Comparison of ENCODE assay signal across 15 mouse cellular contexts in genomic region chr16:90619565-90620311, GRCm38 (mm10).
DNase-seq lines count a peak whose midpoint lies in the region; ATAC-seq and TF ChIP-seq lines count a peak whose summit lies in the region.
"Had no signal": no experiment of that assay in that cellular context is flagged by ENCODE, and none has a peak within 500 bp of the region (broad histone marks: within the 10 kb centered on the region; RNA-seq: fewer than 3 reads in every experiment).

No protein-coding gene starts in this region.

- H3K36me3 ChIP-seq in limb, embryonic 10.5 days, result no peaks in the 10 kb centered on the region
- H3K36me3 ChIP-seq: forebrain, embryonic 12.5 days had no signal

- H3K9me3 ChIP-seq in limb, embryonic 10.5 days (replicated peaks), result no peaks in the 10 kb centered on the region
- H3K9me3 ChIP-seq: forebrain, embryonic 12.5 days had no signal

- no peak for ATAC-seq in inflammation-experienced regulatory T-cells, adult 6 months
- ATAC-seq: hindbrain, postnatal 0 days had no signal

- no peak for TF ChIP-seq POLR2A in lung, adult 2 months (IDR thresholded peaks at IDR 0.05; ENCODE audit: borderline replicate concordance, extremely low read depth, low read depth, low read length)

- H3K4me1 ChIP-seq in lung, adult 2 months (ENCODE audit: control insufficient read depth, insufficient read depth, low read length), result no peaks in the 10 kb centered on the region; the same call in 1 of the 2 replicates
- H3K4me1 ChIP-seq in limb, embryonic 10.5 days, result peaks cover 67% of the 10 kb centered on the region
- H3K4me1 ChIP-seq: megakaryocyte, embryonic 14.5 days had no signal

- TF ChIP-seq CTCF in lung, adult 2 months (IDR thresholded peaks at IDR 0.05; ENCODE audit: insufficient read depth, low read length), result no peak

- no peaks in the 10 kb centered on the region for H3K27me3 ChIP-seq in limb, embryonic 10.5 days (ENCODE audit: low read depth, poor library complexity, severe bottlenecking)
- H3K27me3 ChIP-seq: forebrain, embryonic 12.5 days; megakaryocyte, embryonic 14.5 days had no signal

- peak; percentile 23 to 34 for DNase-seq in lung, adult 18-20 months
- no peak for DNase-seq in lung, adult 2 months
- peak; percentile 16 to 23 for DNase-seq in kidney, adult 8-10 months
- DNase-seq in limb, embryonic 10.5 days (ENCODE audit: low spot score), result peak; percentile 30
- peak; percentile 58 to 84 for DNase-seq in lung, postnatal 4 days
- DNase-seq in heart, adult 8-10 months (ENCODE audit: low spot score), result no peak
- DNase-seq in ovary, adult 18-20 months (ENCODE audit: low spot score), result no peak
- DNase-seq: cerebellum, adult 2 months; gastrocnemius, adult 2 months; liver; right cerebral cortex, postnatal 14 days had no signal

- 41% methylated on average over 13 of the region's 13 CpGs for WGBS in lung, adult 2 months
- 68% methylated on average over 13 of the region's 13 CpGs for WGBS in limb, embryonic 10.5 days

- no peak overlapping the region for H3K4me3 ChIP-seq in lung, adult 2 months (replicated peaks; ENCODE audit: extremely low read depth, low read depth, low read length)
- no peak overlapping the region for H3K4me3 ChIP-seq in limb, embryonic 10.5 days
- H3K4me3 ChIP-seq: forebrain, embryonic 12.5 days; gastrocnemius, adult 2 months; megakaryocyte, embryonic 14.5 days had no signal

- peak overlapping the region; percentile 70 for H3K27ac ChIP-seq in limb, embryonic 10.5 days
- H3K27ac ChIP-seq: forebrain, embryonic 12.5 days; gastrocnemius, adult 2 months; hindbrain, postnatal 0 days had no signal

Comparison
In these comparisons a context has a peak if more than half of its experiments do, and no peak if none do; other contexts are left out.
1. DNase-seq: peak in lung, adult 18-20 months (2 of 2), kidney, adult 8-10 months (2 of 2), limb, embryonic 10.5 days (single experiment) and lung, postnatal 4 days (2 of 2); none in lung, adult 2 months (single experiment), heart, adult 8-10 months (single experiment) and ovary, adult 18-20 months (single experiment).